Mouse (Mus musculus): ENCODE measurements around the gene Agl.
"Not testable (repeated sequence)": the region's sequence is repeated elsewhere in the genome, so short reads cannot be mapped to it uniquely, and the experiment has no call there.

Gene Agl

GRCm38 (mm10) chr3:116816674-116817215 lies 8.8 kb upstream of the Agl start:
- DNase-seq (ENCODE audit: low read depth in 2 of 2, low spot score in 2 of 2), result no peak

DNA sequence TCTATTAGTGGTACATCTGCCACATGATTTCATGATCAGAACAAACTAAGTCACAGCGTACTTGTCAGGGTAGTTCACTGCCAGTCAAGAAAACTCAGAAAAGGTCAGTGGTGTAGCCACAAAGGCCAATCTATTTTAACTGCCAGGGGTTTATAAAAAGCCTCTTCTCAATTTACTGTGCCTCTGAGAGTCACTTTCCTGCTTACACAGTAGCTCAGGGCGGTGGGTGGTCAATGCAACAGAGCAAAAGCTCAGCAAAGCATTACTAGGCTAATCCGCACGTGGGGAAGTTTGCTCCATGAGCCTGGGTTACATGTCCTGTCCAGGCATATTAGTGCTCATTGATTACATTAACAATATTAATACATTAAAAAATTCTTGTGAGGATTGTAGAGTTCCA lies 8.0 kb upstream of the Agl start:
- DNase-seq (ENCODE audit: low read depth in 2 of 2, low spot score in 2 of 2), result no peak

GRCm38 (mm10) chr3:116815305-116815797 lies 7.4 kb upstream of the Agl start:
- no peak for DNase-seq (ENCODE audit: low read depth in 2 of 2, low spot score in 2 of 2)

- no peak for DNase-seq (ENCODE audit: low read depth in 2 of 2, low spot score in 2 of 2)
These were observed 5.0 kb upstream of the Agl start for GRCm38 (mm10) chr3:116812946-116813345.

- DNase-seq (ENCODE audit: low read depth in 2 of 2, low spot score in 2 of 2), result not testable (repeated sequence)
These were observed 2.4 kb upstream of the Agl start for GRCm38 (mm10) chr3:116810351-116810750.

- no peak for DNase-seq (ENCODE audit: low read depth in 2 of 2, low spot score in 2 of 2)
These were observed 1.3 kb upstream of the Agl start for GRCm38 (mm10) chr3:116809221-116809620.

DNA sequence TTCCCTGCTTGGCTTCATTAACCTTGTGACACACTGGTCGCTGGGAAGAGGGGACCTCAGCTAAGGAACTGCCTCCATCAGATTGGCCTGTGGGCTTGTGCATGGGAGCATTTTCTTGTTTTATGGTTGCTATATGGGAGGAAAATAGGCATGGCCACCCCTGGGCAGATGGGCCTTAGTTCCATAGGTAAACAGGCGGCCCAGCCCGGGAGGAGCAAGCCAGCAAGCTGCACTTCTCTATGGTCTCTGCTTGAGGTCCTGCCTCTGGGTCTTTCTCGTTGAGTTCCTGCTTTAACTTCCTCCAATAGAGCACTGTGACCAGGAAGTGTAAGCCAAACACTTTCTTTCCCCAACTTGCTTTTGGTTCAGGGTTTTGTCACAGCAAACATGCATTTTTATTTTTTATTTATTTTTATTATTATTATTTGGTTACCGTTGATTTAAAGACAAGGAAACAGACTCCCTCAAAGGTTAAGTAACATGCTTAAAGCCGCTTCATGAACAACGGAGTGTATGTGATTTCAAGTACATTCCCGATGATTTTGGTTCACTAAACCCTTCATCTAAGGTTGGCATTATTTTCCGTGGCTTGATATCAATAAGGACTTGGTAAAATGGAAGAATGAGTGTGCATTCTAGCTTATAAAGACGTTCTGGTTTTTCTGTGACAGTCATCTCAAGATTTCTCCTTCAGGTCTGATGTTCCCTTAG lies 696 bp upstream of the Agl start:
- DNase-seq (ENCODE audit: low read depth in 2 of 2, low spot score in 2 of 2), result no peak

- no peak for DNase-seq (ENCODE audit: low read depth in 2 of 2, low spot score in 2 of 2)
These were observed 2.1 kb downstream of the Agl start for GRCm38 (mm10) chr3:116805866-116806265.

DNA sequence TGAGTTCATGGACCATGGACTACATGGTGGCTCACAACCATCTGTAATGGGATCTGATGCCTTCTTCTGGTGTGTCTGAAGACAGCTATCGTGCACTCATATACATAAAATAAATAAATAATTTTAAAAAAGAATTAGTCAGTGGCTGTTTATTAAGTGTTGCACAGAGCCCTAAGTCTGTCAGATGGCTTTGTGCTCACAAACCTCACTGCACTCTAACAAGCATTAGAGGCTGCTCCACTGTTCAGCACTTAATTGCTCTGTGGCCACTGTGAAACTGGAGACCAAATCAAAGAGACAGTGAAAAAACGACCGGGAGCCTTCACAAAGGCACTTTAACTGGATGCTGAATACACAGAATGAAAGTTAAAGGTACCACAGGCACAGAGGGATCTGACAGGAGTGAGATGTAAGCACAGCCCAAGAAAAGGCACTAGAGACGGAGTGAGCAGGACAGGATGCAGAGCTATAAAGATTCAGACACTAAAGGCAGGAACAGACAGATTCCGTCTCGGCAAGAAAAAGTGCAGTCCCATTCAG lies 3.1 kb downstream of the Agl start:
- DNase-seq (ENCODE audit: low read depth in 2 of 2, low spot score in 2 of 2), result no peak

GRCm38 (mm10) chr3:116801755-116802154 lies 6.2 kb downstream of the Agl start:
- no peak for DNase-seq (ENCODE audit: low read depth in 2 of 2, low spot score in 2 of 2)

- DNase-seq (ENCODE audit: low read depth in 2 of 2, low spot score in 2 of 2), result no peak
These were observed 9.0 kb downstream of the Agl start for GRCm38 (mm10) chr3:116798821-116799510.

GRCm38 (mm10) chr3:116788851-116789250 lies 19.1 kb downstream of the Agl start:
- DNase-seq (ENCODE audit: low read depth in 2 of 2, low spot score in 2 of 2), result no peak

DNA sequence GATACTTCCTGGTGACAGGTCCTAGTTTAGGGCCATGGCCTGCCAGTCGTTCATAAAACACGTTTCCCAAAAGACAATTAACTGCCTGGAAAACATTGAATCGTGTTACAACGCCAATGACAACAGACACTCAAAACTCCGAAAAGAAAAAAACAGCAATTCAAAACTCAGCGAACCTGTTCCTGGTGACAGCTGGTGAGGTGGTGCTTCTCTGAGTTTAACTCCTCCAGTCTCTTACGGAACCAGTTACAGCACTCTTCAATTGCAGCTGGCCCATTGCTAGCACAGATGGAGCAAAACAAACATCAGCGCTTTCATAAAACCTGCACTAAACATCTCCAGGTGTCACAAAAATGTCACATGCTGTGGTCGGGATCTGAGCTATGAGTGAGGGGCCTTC lies 21.4 kb downstream of the Agl start:
- DNase-seq (ENCODE audit: low read depth in 2 of 2, low spot score in 2 of 2), result no peak

- DNase-seq (ENCODE audit: low read depth in 2 of 2, low spot score in 2 of 2), result no peak
These were observed 22.1 kb downstream of the Agl start for GRCm38 (mm10) chr3:116785820-116786219.

- no peak for DNase-seq (ENCODE audit: low read depth in 2 of 2, low spot score in 2 of 2)
These were observed 23.2 kb downstream of the Agl start for GRCm38 (mm10) chr3:116784811-116785210.

DNA sequence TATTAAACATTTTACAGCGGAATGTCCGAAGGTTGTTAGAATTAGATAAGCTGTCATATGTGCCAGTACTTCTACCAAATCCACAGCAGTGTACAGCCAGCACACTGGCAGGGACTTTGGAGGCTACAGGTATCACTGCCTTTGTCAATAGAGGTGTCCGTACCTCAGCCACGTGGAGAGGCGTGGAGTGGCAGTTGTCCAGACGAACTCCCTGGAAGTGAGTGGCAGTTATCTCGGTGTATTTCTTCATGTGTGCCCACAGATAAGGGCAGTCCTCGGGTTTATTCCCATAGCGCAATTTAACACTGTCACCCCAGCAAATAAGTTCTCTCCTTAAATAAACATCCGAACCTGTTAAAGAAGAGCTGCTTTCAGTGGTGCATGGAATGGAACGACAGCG lies 23.7 kb downstream of the Agl start:
- no peak for DNase-seq (ENCODE audit: low read depth in 2 of 2, low spot score in 2 of 2)

DNA sequence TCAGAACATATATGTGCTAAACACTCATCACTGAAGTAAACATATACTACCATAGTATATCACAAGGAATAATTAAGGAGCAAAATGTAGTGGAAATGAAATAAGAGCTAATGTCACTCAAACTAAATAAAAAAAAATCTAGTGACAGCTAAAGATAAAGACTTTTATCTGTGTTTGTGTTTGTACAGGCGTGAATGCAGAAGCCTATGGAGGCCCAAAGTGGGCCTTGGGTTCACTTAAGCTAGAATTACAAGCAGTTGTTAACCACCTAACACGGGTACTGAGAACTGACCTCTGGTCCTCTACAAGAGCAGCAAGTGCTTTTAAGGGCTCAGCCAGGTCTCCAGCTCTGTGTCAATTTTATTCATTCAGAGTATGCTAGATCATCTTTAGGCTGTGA lies 31.0 kb downstream of the Agl start:
- no peak for DNase-seq (ENCODE audit: low read depth in 2 of 2, low spot score in 2 of 2)

- no peak for DNase-seq (ENCODE audit: low read depth in 2 of 2, low spot score in 2 of 2)
These were observed 34.1 kb downstream of the Agl start for GRCm38 (mm10) chr3:116773836-116774235.

GRCm38 (mm10) chr3:116771597-116771996 lies 36.4 kb downstream of the Agl start:
- no peak for DNase-seq (ENCODE audit: low read depth in 2 of 2, low spot score in 2 of 2)

DNA sequence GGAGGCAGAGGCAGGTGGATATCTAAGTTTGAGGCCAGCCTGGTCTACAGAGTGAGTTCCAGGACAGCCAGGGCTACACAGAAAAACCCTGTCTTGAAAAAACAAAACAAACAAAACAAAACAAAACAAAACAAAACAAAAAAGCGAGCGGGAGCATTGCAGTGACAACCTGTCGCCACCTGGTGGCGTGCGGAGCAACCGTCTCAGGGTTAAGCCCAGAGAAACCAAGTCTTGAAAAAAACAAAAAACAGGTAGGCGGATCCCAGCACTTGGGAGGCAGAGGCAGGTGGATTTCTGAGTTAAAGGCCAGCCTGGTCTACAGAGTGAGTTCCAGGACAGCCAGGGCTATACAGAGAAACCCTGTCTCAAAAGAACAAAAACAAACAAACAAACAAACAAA lies 41.0 kb downstream of the Agl start:
- DNase-seq (ENCODE audit: low read depth in 2 of 2, low spot score in 2 of 2), result peak; percentile 9 to 28

DNA sequence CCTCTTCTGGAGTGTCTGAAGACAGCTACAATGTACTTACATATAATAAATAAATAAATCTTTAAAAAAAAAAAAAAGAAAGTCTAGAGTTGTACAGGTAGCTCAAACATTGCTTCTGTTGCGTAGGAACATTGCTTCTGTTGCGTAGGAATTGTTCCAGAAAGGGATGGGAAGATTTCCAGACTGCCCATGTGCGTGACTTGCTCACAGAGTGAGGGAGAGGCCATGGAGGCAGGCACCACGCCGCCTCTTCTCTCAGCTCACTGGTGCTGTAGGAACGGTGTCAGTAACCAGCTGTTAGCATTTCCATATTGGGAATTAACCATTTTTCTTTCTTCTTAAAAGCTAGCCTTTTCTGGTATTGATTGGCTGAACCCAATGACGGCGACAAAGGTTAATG lies 55.1 kb downstream of the Agl start:
- no peak for DNase-seq (ENCODE audit: low read depth in 2 of 2, low spot score in 2 of 2)

GRCm38 (mm10) chr3:116751191-116751860 lies 56.6 kb downstream of the Agl start:
- peak; percentile 18 to 40 for DNase-seq (ENCODE audit: low read depth in 2 of 2, low spot score in 2 of 2)

Data from CD8-positive naive resting alpha-beta T cell, adult 2 months (primary cell).